Mouse (Mus musculus): ENCODE measurements around the gene Ddx28. TPM values are rescaled to one million over a fixed set of nuclear protein-coding genes. Genes with fewer than 3 reads are reported as not detected.

The Ddx28 gene
- polyA plus RNA-seq, 1 experiment from 2014 or later, result 14.7 TPM

DNA sequence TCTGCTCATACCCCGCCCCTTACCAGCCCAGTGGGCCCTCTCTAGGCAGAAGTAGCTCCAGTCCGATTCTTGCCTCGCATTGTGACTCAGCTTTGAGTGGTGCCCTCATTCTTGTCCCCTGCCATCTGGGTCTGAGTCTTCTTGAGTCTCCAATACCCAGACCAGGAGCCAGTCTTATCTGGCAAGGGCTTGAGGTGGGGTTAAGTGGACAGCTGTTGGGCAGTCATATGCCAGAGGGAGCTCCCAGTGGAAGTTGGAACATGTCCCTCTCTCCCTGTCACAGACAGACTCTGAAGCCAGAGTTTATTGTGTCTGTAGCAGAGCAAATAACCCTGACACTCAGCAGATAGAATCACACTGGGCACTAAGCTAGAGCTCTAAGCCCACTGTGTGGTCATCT lies 39.4 kb upstream of the Ddx28 start:
- no peak for ATAC-seq (ENCODE audit: low read depth)
- Histone ChIP-seq H3K9me3 (ENCODE audit: control insufficient read depth, low read length) (no peaks in the 10 kb centered on the region), H3K4me3 (ENCODE audit: low read length) (no peak overlapping the region), H3K9ac (ENCODE audit: low read length) (no peak overlapping the region), H3K4me1 (replicated peaks; ENCODE audit: control insufficient read depth, insufficient read depth, low read length) (no peaks in the 10 kb centered on the region), H3K36me3 (ENCODE audit: control insufficient read depth, insufficient read depth, low read length) (no peaks in the 10 kb centered on the region), H3K27ac (ENCODE audit: low read length) (no peak overlapping the region), H3K4me2 (ENCODE audit: low read depth, low read length) (no peak overlapping the region), H3K27me3 (ENCODE audit: control insufficient read depth, insufficient read depth, low read depth, low read length) (no peaks in the 10 kb centered on the region)
- 81% methylated on average over 3 of the region's 3 CpGs for WGBS

GRCm38 (mm10) chr8:106049840-106050239 lies 38.2 kb upstream of the Ddx28 start:
- no peaks in the 10 kb centered on the region for H3K27me3 ChIP-seq (ENCODE audit: control insufficient read depth, insufficient read depth, low read depth, low read length)
- no peak overlapping the region for H3K27ac ChIP-seq (ENCODE audit: low read length)
- H3K4me1 ChIP-seq (replicated peaks; ENCODE audit: control insufficient read depth, insufficient read depth, low read length), result no peaks in the 10 kb centered on the region
- no peak for ATAC-seq (ENCODE audit: low read depth)
- H3K9me3 ChIP-seq (ENCODE audit: control insufficient read depth, low read length), result no peaks in the 10 kb centered on the region
- H3K36me3 ChIP-seq (ENCODE audit: control insufficient read depth, insufficient read depth, low read length), result peaks cover 4% of the 10 kb centered on the region; the same call in 1 of the 2 replicates
- H3K4me2 ChIP-seq (ENCODE audit: low read depth, low read length), result no peak overlapping the region
- no peak overlapping the region for H3K4me3 ChIP-seq (ENCODE audit: low read length)
- no peak overlapping the region for H3K9ac ChIP-seq (ENCODE audit: low read length)
- 80% methylated on average over 6 of the region's 6 CpGs for WGBS

GRCm38 (mm10) chr8:106047854-106048630 lies 36.4 kb upstream of the Ddx28 start:
- H3K36me3 ChIP-seq (ENCODE audit: control insufficient read depth, insufficient read depth, low read length), result peaks cover 4% of the 10 kb centered on the region; the same call in 1 of the 2 replicates
- no peak overlapping the region for H3K9ac ChIP-seq (ENCODE audit: low read length)
- H3K4me2 ChIP-seq (ENCODE audit: low read depth, low read length), result no peak overlapping the region
- no peaks in the 10 kb centered on the region for H3K9me3 ChIP-seq (ENCODE audit: control insufficient read depth, low read length)
- 79% methylated on average over 5 of the region's 5 CpGs for WGBS
- no peak overlapping the region for H3K27ac ChIP-seq (ENCODE audit: low read length)
- no peak overlapping the region for H3K4me3 ChIP-seq (ENCODE audit: low read length)
- no peaks in the 10 kb centered on the region for H3K4me1 ChIP-seq (replicated peaks; ENCODE audit: control insufficient read depth, insufficient read depth, low read length)
- no peaks in the 10 kb centered on the region for H3K27me3 ChIP-seq (ENCODE audit: control insufficient read depth, insufficient read depth, low read depth, low read length)
- ATAC-seq (ENCODE audit: low read depth), result no peak

DNA sequence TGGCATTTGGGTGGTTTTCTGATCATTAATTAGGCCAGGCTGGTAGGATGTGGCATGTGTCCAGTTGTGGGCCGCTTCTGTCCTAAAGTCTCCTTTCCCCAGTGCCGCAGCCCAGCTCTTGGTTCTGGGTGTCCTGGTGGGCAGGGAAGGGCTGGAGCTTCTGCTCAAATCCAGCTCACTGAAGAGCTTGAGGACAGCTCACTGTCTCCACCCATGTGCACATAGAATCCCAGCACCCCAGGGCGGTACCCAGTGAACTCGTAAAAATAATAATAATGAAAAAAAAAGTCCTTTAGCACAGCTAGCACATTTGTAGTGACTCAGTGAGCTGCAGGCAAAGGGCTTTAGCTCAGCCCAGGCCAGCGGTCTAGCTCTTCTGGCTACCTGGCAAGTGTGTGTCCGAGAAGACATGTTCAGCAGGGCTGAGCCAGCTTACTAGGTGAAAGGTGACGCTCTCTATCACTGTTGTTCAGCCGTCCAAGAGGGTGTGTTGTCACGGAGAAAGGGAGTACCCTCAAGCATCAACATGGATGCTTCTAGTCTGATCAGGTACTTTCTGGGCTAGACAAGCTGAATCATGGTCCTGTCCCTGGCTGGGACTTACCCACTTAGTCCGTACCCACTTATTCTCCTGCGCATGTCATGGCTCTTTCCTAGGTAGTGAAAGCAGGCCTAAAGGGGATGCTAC lies 35.3 kb upstream of the Ddx28 start:
- Histone ChIP-seq H3K4me1 (replicated peaks; ENCODE audit: control insufficient read depth, insufficient read depth, low read length) (no peaks in the 10 kb centered on the region), H3K9me3 (ENCODE audit: control insufficient read depth, low read length) (no peaks in the 10 kb centered on the region), H3K36me3 (ENCODE audit: control insufficient read depth, insufficient read depth, low read length) (peaks cover 6% of the 10 kb centered on the region; the same call in 1 of the 2 replicates), H3K4me2 (ENCODE audit: low read depth, low read length) (no peak overlapping the region), H3K9ac (ENCODE audit: low read length) (no peak overlapping the region), H3K4me3 (ENCODE audit: low read length) (no peak overlapping the region), H3K27me3 (ENCODE audit: control insufficient read depth, insufficient read depth, low read depth, low read length) (no peaks in the 10 kb centered on the region), H3K27ac (ENCODE audit: low read length) (no peak overlapping the region)
- no peak for ATAC-seq (ENCODE audit: low read depth)
- 88% methylated on average over 11 of the region's 11 CpGs for WGBS

DNA sequence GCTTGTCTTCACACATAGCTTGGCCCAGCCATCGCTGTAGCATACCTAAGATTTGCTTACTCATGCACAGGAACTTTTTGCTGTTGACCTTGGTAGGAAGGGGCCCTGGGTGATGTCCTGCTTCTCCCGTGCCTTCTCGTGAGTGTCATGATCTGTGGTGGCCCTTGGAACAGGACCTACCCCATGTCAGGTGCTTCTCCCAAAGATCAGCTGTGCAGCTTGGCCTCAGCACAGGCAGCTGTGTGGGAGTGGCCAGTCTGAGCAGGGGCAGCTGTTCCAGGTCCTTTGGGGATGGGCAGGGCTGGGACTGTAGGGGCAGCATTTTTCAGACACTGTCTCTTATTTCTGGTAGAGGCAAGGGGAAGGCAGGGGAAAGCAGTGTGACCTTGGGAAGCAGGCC lies 32.5 kb upstream of the Ddx28 start:
- 62% methylated on average over 3 of the region's 3 CpGs for WGBS
- H3K27ac ChIP-seq (ENCODE audit: low read length), result no peak overlapping the region
- H3K4me1 ChIP-seq (replicated peaks; ENCODE audit: control insufficient read depth, insufficient read depth, low read length), result no peaks in the 10 kb centered on the region
- no peak for ATAC-seq (ENCODE audit: low read depth)
- H3K4me2 ChIP-seq (ENCODE audit: low read depth, low read length), result no peak overlapping the region
- no peaks in the 10 kb centered on the region for H3K27me3 ChIP-seq (ENCODE audit: control insufficient read depth, insufficient read depth, low read depth, low read length)
- H3K36me3 ChIP-seq (ENCODE audit: control insufficient read depth, insufficient read depth, low read length), result peaks cover 7% of the 10 kb centered on the region; the same call in 1 of the 2 replicates
- H3K4me3 ChIP-seq (ENCODE audit: low read length), result no peak overlapping the region
- no peak overlapping the region for H3K9ac ChIP-seq (ENCODE audit: low read length)
- no peaks in the 10 kb centered on the region for H3K9me3 ChIP-seq (ENCODE audit: control insufficient read depth, low read length)

GRCm38 (mm10) chr8:106043055-106043454 lies 31.4 kb upstream of the Ddx28 start:
- Histone ChIP-seq H3K9me3 (ENCODE audit: control insufficient read depth, low read length) (no peaks in the 10 kb centered on the region), H3K36me3 (ENCODE audit: control insufficient read depth, insufficient read depth, low read length) (peaks cover 7% of the 10 kb centered on the region; the same call in 1 of the 2 replicates), H3K4me3 (ENCODE audit: low read length) (no peak overlapping the region), H3K27me3 (ENCODE audit: control insufficient read depth, insufficient read depth, low read depth, low read length) (no peaks in the 10 kb centered on the region), H3K9ac (ENCODE audit: low read length) (no peak overlapping the region), H3K4me2 (ENCODE audit: low read depth, low read length) (no peak overlapping the region), H3K4me1 (replicated peaks; ENCODE audit: control insufficient read depth, insufficient read depth, low read length) (no peaks in the 10 kb centered on the region), H3K27ac (ENCODE audit: low read length) (no peak overlapping the region)
- WGBS, result 85% methylated on average over 2 of the region's 2 CpGs
- ATAC-seq (ENCODE audit: low read depth), result no peak

DNA sequence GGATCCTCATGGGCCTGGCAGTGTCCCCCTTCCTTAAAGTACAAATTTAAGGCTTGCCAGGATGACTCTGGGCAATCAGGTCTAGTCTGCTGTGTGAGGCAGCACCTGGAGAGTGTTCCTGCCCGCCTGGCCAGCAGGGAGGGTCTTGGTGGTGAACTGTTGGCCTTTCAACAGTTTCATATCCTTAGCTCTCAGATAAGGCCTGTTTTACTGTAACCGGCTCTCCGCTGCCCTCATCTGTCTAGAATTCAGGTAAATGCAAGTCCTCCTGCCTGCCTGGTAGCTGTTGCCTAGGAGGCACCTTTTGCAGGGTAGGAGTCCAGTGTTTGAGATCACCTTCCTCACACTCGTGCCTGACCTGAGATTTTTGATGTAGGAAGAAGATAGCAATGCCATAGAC lies 28.5 kb upstream of the Ddx28 start:
- no peak for ATAC-seq (ENCODE audit: low read depth)
- Histone ChIP-seq H3K9me3 (ENCODE audit: control insufficient read depth, low read length) (no peaks in the 10 kb centered on the region), H3K4me1 (replicated peaks; ENCODE audit: control insufficient read depth, insufficient read depth, low read length) (no peaks in the 10 kb centered on the region), H3K9ac (ENCODE audit: low read length) (no peak overlapping the region), H3K36me3 (ENCODE audit: control insufficient read depth, insufficient read depth, low read length) (peaks cover 5% of the 10 kb centered on the region; the same call in 1 of the 2 replicates), H3K27me3 (ENCODE audit: control insufficient read depth, insufficient read depth, low read depth, low read length) (no peaks in the 10 kb centered on the region), H3K27ac (ENCODE audit: low read length) (no peak overlapping the region), H3K4me2 (ENCODE audit: low read depth, low read length) (no peak overlapping the region), H3K4me3 (ENCODE audit: low read length) (no peak overlapping the region)
- 56% methylated on average over 4 of the region's 4 CpGs for WGBS

- H3K27ac ChIP-seq (ENCODE audit: low read length), result no peak overlapping the region
- ATAC-seq (ENCODE audit: low read depth), result no peak
- H3K27me3 ChIP-seq (ENCODE audit: control insufficient read depth, insufficient read depth, low read depth, low read length), result no peaks in the 10 kb centered on the region
- no peaks in the 10 kb centered on the region for H3K9me3 ChIP-seq (ENCODE audit: control insufficient read depth, low read length)
- H3K36me3 ChIP-seq (ENCODE audit: control insufficient read depth, insufficient read depth, low read length), result 0 out of 2 replicates have a peak, but pooled peaks cover 2% of the 10 kb centered on the region
- H3K9ac ChIP-seq (ENCODE audit: low read length), result no peak overlapping the region
- no peaks in the 10 kb centered on the region for H3K4me1 ChIP-seq (replicated peaks; ENCODE audit: control insufficient read depth, insufficient read depth, low read length)
- 82% methylated on average over 4 of the region's 4 CpGs for WGBS
- no peak overlapping the region for H3K4me2 ChIP-seq (ENCODE audit: low read depth, low read length)
- no peak overlapping the region for H3K4me3 ChIP-seq (ENCODE audit: low read length)
Observed at GRCm38 (mm10) chr8:106039605-106040004, 27.9 kb upstream of the Ddx28 start.

- no peak for ATAC-seq (ENCODE audit: low read depth)
- H3K4me2 ChIP-seq (ENCODE audit: low read depth, low read length), result no peak overlapping the region
- H3K4me3 ChIP-seq (ENCODE audit: low read length), result no peak overlapping the region
- no peaks in the 10 kb centered on the region for H3K9me3 ChIP-seq (ENCODE audit: control insufficient read depth, low read length)
- no peak overlapping the region for H3K27ac ChIP-seq (ENCODE audit: low read length)
- no peaks in the 10 kb centered on the region for H3K4me1 ChIP-seq (replicated peaks; ENCODE audit: control insufficient read depth, insufficient read depth, low read length)
- H3K36me3 ChIP-seq (ENCODE audit: control insufficient read depth, insufficient read depth, low read length), result 0 out of 2 replicates have a peak, but pooled peaks cover 2% of the 10 kb centered on the region
- H3K27me3 ChIP-seq (ENCODE audit: control insufficient read depth, insufficient read depth, low read depth, low read length), result no peaks in the 10 kb centered on the region
- no peak overlapping the region for H3K9ac ChIP-seq (ENCODE audit: low read length)
- 82% methylated on average over 10 of the region's 10 CpGs for WGBS
Observed at GRCm38 (mm10) chr8:106038721-106039120, 27.0 kb upstream of the Ddx28 start.
